Mouse (Mus musculus): ENCODE data around the gene Tle4. TPM values are rescaled to one million over a fixed set of nuclear protein-coding genes. Genes with fewer than 3 reads are reported as not detected.

The Tle4 gene
- total and polyA plus RNA-seq, 2 experiments = 5.4 to 5.5 TPM

DNA sequence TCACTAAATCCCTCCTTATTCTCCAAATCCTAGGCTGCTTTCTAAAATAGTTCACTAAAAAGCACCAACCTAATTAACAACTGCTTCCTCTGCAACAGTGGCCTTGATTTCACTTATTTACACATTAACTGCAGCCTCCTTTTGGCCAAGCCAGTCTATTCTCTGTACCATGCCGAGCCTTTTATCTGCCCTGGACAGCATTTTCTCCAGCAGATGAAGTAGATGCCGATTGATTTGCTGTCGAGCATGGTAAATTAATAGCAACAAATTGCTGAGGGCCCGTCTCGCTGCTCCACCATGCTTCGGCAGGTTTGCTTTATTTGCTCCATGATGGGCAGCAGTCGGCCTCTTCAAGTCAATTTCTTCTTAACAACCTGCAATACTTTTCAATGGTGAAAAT is 7.7 kb downstream of the Tle4 start:
- DNase-seq (ENCODE audit: extremely low read depth, low read depth, low spot score) = no peak
- H3K27ac ChIP-seq (replicated peaks; ENCODE audit: insufficient read depth, low read depth, low read length) = no peak overlapping the region
- no peak for TF ChIP-seq POLR2A (IDR thresholded peaks at IDR 0.05; ENCODE audit: extremely low read depth, insufficient read depth, low read length)
- no peak overlapping the region for H3K4me3 ChIP-seq (ENCODE audit: insufficient read depth, low read depth, low read length)
- H3K4me1 ChIP-seq (ENCODE audit: control insufficient read depth, insufficient read depth, low read length) = peaks cover 7% of the 10 kb centered on the region; the same call in 1 of the 2 replicates
- no peaks in the 10 kb centered on the region for H3K27me3 ChIP-seq (ENCODE audit: control insufficient read depth, insufficient read depth, low read length)
- H3K36me3 ChIP-seq (ENCODE audit: control insufficient read depth, insufficient read depth, low read length) = peaks cover 31% of the 10 kb centered on the region
- WGBS = 86% methylated on average over 7 of the region's 7 CpGs
- peaks cover 6% of the 10 kb centered on the region; the same call in 1 of the 2 replicates for H3K79me2 ChIP-seq (ENCODE audit: control insufficient read depth, insufficient read depth, low read length)
- H3K9ac ChIP-seq (ENCODE audit: low read depth, low read length) = no peak overlapping the region

DNA sequence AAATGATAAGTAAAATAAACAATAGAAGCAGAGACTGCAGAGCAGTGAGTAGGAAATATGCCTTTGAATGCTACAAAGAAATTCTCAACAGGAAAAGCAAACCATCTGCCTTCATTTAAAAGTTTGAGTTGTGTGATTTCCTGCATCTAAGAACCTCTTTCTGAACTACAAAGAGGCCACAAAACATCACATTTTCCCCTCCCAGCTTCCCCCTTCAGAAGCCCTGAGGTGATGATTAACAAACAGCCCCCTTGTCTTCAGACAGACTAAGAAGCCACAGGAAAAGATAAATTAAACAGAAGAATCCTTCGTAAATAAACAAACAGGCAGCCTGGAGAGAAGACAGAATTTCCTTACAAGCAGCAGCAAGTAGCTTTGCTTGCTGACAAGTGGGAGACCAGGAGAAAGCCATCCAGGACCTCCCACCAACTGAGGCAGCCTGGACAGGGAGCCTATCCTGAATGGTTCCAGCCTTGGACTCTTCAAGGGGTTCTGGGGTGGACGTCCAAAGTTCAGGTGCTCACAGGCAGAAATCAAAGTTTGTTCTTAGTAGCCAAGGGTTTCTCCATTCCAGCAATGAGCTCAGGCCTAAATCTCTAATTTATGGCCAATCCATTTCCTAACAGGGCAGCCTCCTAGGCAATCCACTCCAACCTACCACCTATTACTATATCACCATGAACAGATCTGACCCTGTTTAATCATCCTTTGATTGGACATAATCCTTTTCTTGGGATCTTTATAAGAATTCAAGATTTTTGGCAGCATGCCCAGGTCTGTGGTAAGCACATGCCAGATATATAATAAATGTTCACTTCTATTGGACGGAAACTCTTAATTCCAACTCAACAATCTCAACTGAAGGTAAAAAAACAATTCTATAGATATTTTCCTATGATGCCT is 9.4 kb downstream of the Tle4 start:
- Histone ChIP-seq H3K27ac (replicated peaks; ENCODE audit: insufficient read depth, low read depth, low read length) (no peak overlapping the region), H3K9ac (ENCODE audit: low read depth, low read length) (no peak overlapping the region), H3K4me1 (ENCODE audit: control insufficient read depth, insufficient read depth, low read length) (peaks cover 7% of the 10 kb centered on the region; the same call in 1 of the 2 replicates), H3K79me2 (ENCODE audit: control insufficient read depth, insufficient read depth, low read length) (peaks cover 6% of the 10 kb centered on the region; the same call in 1 of the 2 replicates), H3K27me3 (ENCODE audit: control insufficient read depth, insufficient read depth, low read length) (no peaks in the 10 kb centered on the region), H3K36me3 (ENCODE audit: control insufficient read depth, insufficient read depth, low read length) (peaks cover 29% of the 10 kb centered on the region), H3K4me3 (ENCODE audit: insufficient read depth, low read depth, low read length) (no peak overlapping the region)
- TF ChIP-seq POLR2A (IDR thresholded peaks at IDR 0.05; ENCODE audit: extremely low read depth, insufficient read depth, low read length) (no peak), CTCF (IDR thresholded peaks at IDR 0.05; ENCODE audit: low read depth, low read length) (no peak)
- DNase-seq (ENCODE audit: extremely low read depth, low read depth, low spot score) = peak; percentile 56
- 51% methylated on average over 3 of the region's 3 CpGs for whole genome bisulfite sequencing

DNA sequence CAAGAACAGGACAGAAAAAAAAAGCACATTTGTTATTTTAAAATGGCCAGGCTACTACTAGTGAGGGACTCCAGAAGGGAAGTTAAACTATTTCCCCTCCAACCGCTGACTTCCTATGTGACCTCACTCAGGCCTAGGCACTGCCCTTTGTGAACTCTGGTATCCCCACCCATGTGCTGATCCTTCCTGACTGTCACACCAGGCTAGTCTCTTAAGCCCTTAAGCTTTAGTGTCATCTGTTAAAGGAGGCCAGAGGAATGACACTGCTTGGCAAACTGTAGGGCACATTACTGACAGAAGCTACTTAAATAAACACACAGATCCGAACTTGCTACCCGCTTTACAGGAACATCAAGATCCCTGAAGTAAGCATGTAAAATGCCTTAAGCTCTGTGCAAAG is 11.7 kb downstream of the Tle4 start:
- 70% methylated on average over 3 of the region's 3 CpGs for WGBS
- H3K4me1 ChIP-seq (ENCODE audit: control insufficient read depth, insufficient read depth, low read length) = peaks cover 7% of the 10 kb centered on the region; the same call in 1 of the 2 replicates
- TF ChIP-seq POLR2A (IDR thresholded peaks at IDR 0.05; ENCODE audit: extremely low read depth, insufficient read depth, low read length) (no peak), CTCF (IDR thresholded peaks at IDR 0.05; ENCODE audit: low read depth, low read length) (no peak)
- DNase-seq (ENCODE audit: extremely low read depth, low read depth, low spot score) = peak; percentile 53
- no peak overlapping the region for H3K9ac ChIP-seq (ENCODE audit: low read depth, low read length)
- no peak overlapping the region for H3K27ac ChIP-seq (replicated peaks; ENCODE audit: insufficient read depth, low read depth, low read length)
- no peaks in the 10 kb centered on the region for H3K27me3 ChIP-seq (ENCODE audit: control insufficient read depth, insufficient read depth, low read length)
- peaks cover 6% of the 10 kb centered on the region; the same call in 1 of the 2 replicates for H3K79me2 ChIP-seq (ENCODE audit: control insufficient read depth, insufficient read depth, low read length)
- H3K36me3 ChIP-seq (ENCODE audit: control insufficient read depth, insufficient read depth, low read length) = peaks cover 16% of the 10 kb centered on the region
- no peak overlapping the region for H3K4me3 ChIP-seq (ENCODE audit: insufficient read depth, low read depth, low read length)

DNA sequence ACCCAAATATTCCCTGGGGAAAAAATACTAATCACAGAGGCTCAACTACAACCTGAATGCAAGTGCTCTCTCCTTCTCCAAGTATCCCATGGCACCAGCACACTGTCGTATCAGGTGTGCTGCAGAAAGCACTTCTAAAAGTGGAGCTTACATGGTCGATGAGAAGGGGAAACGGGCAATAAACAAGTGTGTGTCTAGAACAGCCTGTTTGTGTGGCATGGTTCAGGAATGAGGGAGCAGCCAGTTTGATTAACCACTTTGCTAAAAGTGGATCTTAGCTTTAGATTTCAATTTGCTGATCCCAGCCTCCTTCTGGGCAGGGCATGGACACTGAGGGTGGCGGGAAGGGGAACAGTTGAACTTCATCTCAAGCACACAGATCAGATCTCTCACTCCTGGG is 12.1 kb downstream of the Tle4 start:
- TF ChIP-seq CTCF (IDR thresholded peaks at IDR 0.05; ENCODE audit: low read depth, low read length) (no peak), POLR2A (IDR thresholded peaks at IDR 0.05; ENCODE audit: extremely low read depth, insufficient read depth, low read length) (no peak)
- Histone ChIP-seq H3K27me3 (ENCODE audit: control insufficient read depth, insufficient read depth, low read length) (no peaks in the 10 kb centered on the region), H3K79me2 (ENCODE audit: control insufficient read depth, insufficient read depth, low read length) (peaks cover 6% of the 10 kb centered on the region; the same call in 1 of the 2 replicates), H3K9ac (ENCODE audit: low read depth, low read length) (no peak overlapping the region), H3K36me3 (ENCODE audit: control insufficient read depth, insufficient read depth, low read length) (peaks cover 14% of the 10 kb centered on the region), H3K27ac (replicated peaks; ENCODE audit: insufficient read depth, low read depth, low read length) (no peak overlapping the region; the same call in 1 of the 2 replicates), H3K4me3 (ENCODE audit: insufficient read depth, low read depth, low read length) (no peak overlapping the region), H3K4me1 (ENCODE audit: control insufficient read depth, insufficient read depth, low read length) (peaks cover 7% of the 10 kb centered on the region; the same call in 1 of the 2 replicates)
- no peak for DNase-seq (ENCODE audit: extremely low read depth, low read depth, low spot score)
- WGBS = 80% methylated on average over 4 of the region's 4 CpGs

GRCm38 (mm10) chr19:14585235-14585634 is 12.6 kb downstream of the Tle4 start:
- Histone ChIP-seq H3K36me3 (ENCODE audit: control insufficient read depth, insufficient read depth, low read length) (peaks cover 12% of the 10 kb centered on the region), H3K9ac (ENCODE audit: low read depth, low read length) (no peak overlapping the region), H3K4me3 (ENCODE audit: insufficient read depth, low read depth, low read length) (no peak overlapping the region), H3K27ac (replicated peaks; ENCODE audit: insufficient read depth, low read depth, low read length) (no peak overlapping the region), H3K27me3 (ENCODE audit: control insufficient read depth, insufficient read depth, low read length) (no peaks in the 10 kb centered on the region), H3K79me2 (ENCODE audit: control insufficient read depth, insufficient read depth, low read length) (peaks cover 6% of the 10 kb centered on the region; the same call in 1 of the 2 replicates), H3K4me1 (ENCODE audit: control insufficient read depth, insufficient read depth, low read length) (peaks cover 7% of the 10 kb centered on the region; the same call in 1 of the 2 replicates)
- TF ChIP-seq CTCF (IDR thresholded peaks at IDR 0.05; ENCODE audit: low read depth, low read length) (no peak), POLR2A (IDR thresholded peaks at IDR 0.05; ENCODE audit: extremely low read depth, insufficient read depth, low read length) (no peak)
- WGBS = 95% methylated on average over 3 of the region's 3 CpGs
- no peak for DNase-seq (ENCODE audit: extremely low read depth, low read depth, low spot score)

GRCm38 (mm10) chr19:14578698-14579097 is 19.2 kb downstream of the Tle4 start:
- H3K27ac ChIP-seq (replicated peaks; ENCODE audit: insufficient read depth, low read depth, low read length) = no peak overlapping the region
- H3K4me3 ChIP-seq (ENCODE audit: insufficient read depth, low read depth, low read length) = no peak overlapping the region
- H3K27me3 ChIP-seq (ENCODE audit: control insufficient read depth, insufficient read depth, low read length) = no peaks in the 10 kb centered on the region
- no peaks in the 10 kb centered on the region; the same call in 1 of the 2 replicates for H3K4me1 ChIP-seq (ENCODE audit: control insufficient read depth, insufficient read depth, low read length)
- no peak overlapping the region for H3K9ac ChIP-seq (ENCODE audit: low read depth, low read length)
- no peak for DNase-seq (ENCODE audit: extremely low read depth, low read depth, low spot score)
- H3K79me2 ChIP-seq (ENCODE audit: control insufficient read depth, insufficient read depth, low read length) = peaks cover 14% of the 10 kb centered on the region
- 0 out of 2 replicates have a peak, but pooled peaks cover 1% of the 10 kb centered on the region for H3K36me3 ChIP-seq (ENCODE audit: control insufficient read depth, insufficient read depth, low read length)
- 93% methylated on average over 5 of the region's 5 CpGs for WGBS
- no peak for TF ChIP-seq CTCF (IDR thresholded peaks at IDR 0.05; ENCODE audit: low read depth, low read length)
- TF ChIP-seq POLR2A (IDR thresholded peaks at IDR 0.05; ENCODE audit: extremely low read depth, insufficient read depth, low read length) = no peak
